Mouse (Mus musculus) thymus, adult 2 months (tissue): ENCODE data around the gene Chtop.

Source experiments
- CTCF ChIP-seq: fragments of 200-500 bp; IDR thresholded peaks from 2 replicates; pipeline ENCODE4 v1.5.1; 2012; ENCODE audit warnings: mild to moderate bottlenecking, control low read depth, low read length, moderate library complexity, borderline replicate concordance; ENCODE audit not compliant: control insufficient read depth, poor library complexity, insufficient read depth; ENCODE audit errors: extremely low read depth
- POLR2A ChIP-seq: fragments of 200-500 bp; IDR thresholded peaks from 2 replicates; pipeline ENCODE4 v1.6.1; 2012; ENCODE audit warnings: mild to moderate bottlenecking, low read length, control low read depth, moderate library complexity; ENCODE audit not compliant: control insufficient read depth, poor library complexity, insufficient read depth; ENCODE audit errors: extremely low read depth

- TF ChIP-seq POLR2A: no peak
- no peak for TF ChIP-seq CTCF
Measured at GRCm38 (mm10) chr3:90495850-90496525, 13.3 kb downstream of the Chtop start.
